Mouse (Mus musculus): Measurements from ENCODE around the gene Mertk. TPM values are rescaled to one million over a fixed set of nuclear protein-coding genes. Genes with fewer than 3 reads are reported as not detected.

The Mertk gene
- total and polyA plus RNA-seq, 3 experiments, result 0.05 TPM; not detected in 2

DNA sequence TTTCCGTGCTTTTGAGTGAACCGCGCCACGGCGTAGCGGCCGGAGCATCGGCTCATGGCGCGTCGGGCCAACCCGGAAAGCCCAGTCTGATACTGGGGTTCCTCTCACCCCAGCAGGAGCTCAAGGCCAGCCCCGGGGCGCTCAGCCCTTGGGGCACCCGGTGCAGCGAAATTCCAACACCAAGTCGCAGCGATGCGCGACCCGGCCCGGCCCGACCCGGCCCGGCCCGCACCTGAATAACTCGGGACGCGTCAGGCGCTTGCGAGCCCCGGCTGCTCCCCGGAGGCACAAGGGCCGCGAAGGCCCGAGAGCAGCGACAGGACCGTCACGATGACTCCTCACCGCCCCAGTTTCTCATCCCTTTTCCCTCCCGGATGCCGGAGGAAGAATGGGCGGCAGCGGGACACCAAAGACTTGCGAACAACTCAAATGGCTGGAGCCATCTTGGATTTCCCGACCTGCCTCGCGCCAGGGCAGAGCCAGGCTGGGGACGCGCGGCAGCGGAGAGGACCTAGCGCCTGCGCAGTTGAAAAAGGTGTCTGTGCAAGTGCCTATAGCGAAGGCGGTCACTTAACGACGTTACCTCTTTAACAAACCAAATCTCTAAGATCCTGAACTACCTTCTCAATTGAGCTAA lies 11.7 kb upstream of the Mertk start, which contains the start of gene Anapc1:
Gene Anapc1, minus strand, starts transcription at position 471 of the 637 bp plus-strand sequence.
- DNase-seq (ENCODE audit: extremely low read depth), result peak; percentile 92
- H3K9ac ChIP-seq (ENCODE audit: insufficient read depth, low read depth), result peak within 1 kb of the TSS; percentile 99
- in situ Hi-C loops (cut with MboI; ENCODE audit: low pct_ligation_motif_present, low pct_unique_long_range_greater_than_20kb, low sequenced_read_pairs) (loop anchor here (25.0 kb wide), 1 partner anchor 575 kb away; no protein-coding TSS in a partner anchor), dilution Hi-C loops (cut with MboI; ENCODE audit: extremely low pct_ligation_motif_present, extremely low pct_unique_long_range_greater_than_20kb, low sequenced_read_pairs) (no loop called here)
- peaks cover 10 to 31% of the 10 kb centered on the region in 2 experiments; a peak in 3 of 4 replicates for H3K4me1 ChIP-seq (ENCODE audit: control insufficient read depth in 1 of 2, insufficient read depth in 2 of 2)
- TF ChIP-seq KAT2A (IDR thresholded peaks at IDR 0.05; ENCODE audit: insufficient replicate concordance, low read length) (peak; percentile 65; the same call in 1 of the 2 replicates), ELF1 (IDR thresholded peaks at IDR 0.05; ENCODE audit: low read depth, low read length) (0 out of 2 replicates have a peak, but pooled peaks have one; percentile 18), ZC3H11A (IDR thresholded peaks at IDR 0.05; ENCODE audit: low read depth, low read length) (no peak), USF2 (conservative IDR thresholded peaks at IDR 0.05; ENCODE audit: low read depth, low read length) (no peak), USF1 (IDR thresholded peaks at IDR 0.05; ENCODE audit: low read depth, low read length) (no peak), POLR2AphosphoS2 (IDR thresholded peaks at IDR 0.05; ENCODE audit: low read depth, low read length) (peak; percentile 84), MAX (IDR thresholded peaks at IDR 0.05; ENCODE audit: low read length) (peak; percentile 90), ZKSCAN1 (IDR thresholded peaks at IDR 0.05; ENCODE audit: borderline replicate concordance, low read depth, low read length) (no peak), PAX5 (IDR thresholded peaks at IDR 0.05; ENCODE audit: low read length) (no peak), POLR2A (IDR thresholded peaks at IDR 0.05; ENCODE audit: low read depth, low read length) (peak; percentile 96), NELFE (IDR thresholded peaks at IDR 0.05; ENCODE audit: low read depth, low read length) (peak; percentile 94), ETS1 (conservative IDR thresholded peaks at IDR 0.05; ENCODE audit: low read depth, low read length) (no peak), CTCF (conservative IDR thresholded peaks at IDR 0.05 in 1 of 2, IDR thresholded peaks at IDR 0.05 in 1 of 2; ENCODE audit: low read depth in 2 of 2, low read length in 2 of 2) (no peak), TBP (conservative IDR thresholded peaks at IDR 0.05; ENCODE audit: low read depth, low read length) (peak; percentile 87), CHD1 (IDR thresholded peaks at IDR 0.05; ENCODE audit: low read depth, low read length) (no peak), SIN3A (IDR thresholded peaks at IDR 0.05; ENCODE audit: low read length) (peak; percentile 67; the same call in 1 of the 2 replicates), MAZ (IDR thresholded peaks at IDR 0.05; ENCODE audit: low read depth, low read length) (no peak), HCFC1 (IDR thresholded peaks at IDR 0.05; ENCODE audit: low read depth, low read length) (peak; percentile 82), TCF12 (IDR thresholded peaks at IDR 0.05; ENCODE audit: low read depth, low read length) (peak; percentile 96), RCOR1 (conservative IDR thresholded peaks at IDR 0.05; ENCODE audit: low read depth, low read length) (no peak), MYC (IDR thresholded peaks at IDR 0.05; ENCODE audit: low read depth, low read length) (no peak), NRF1 (IDR thresholded peaks at IDR 0.05; ENCODE audit: low read depth, low read length) (peak; percentile 92), E2F4 (IDR thresholded peaks at IDR 0.05; ENCODE audit: insufficient replicate concordance, low read depth, low read length) (no peak), MXI1 (IDR thresholded peaks at IDR 0.05; ENCODE audit: low read depth, low read length) (peak; percentile 44; the same call in 1 of the 2 replicates), JUN (IDR thresholded peaks at IDR 0.05; ENCODE audit: insufficient read depth, low read depth, low read length) (no peak), CHD2 (IDR thresholded peaks at IDR 0.05; ENCODE audit: low read length) (0 out of 2 replicates have a peak, but pooled peaks have one; percentile 9), MAFK (IDR thresholded peaks at IDR 0.05; ENCODE audit: insufficient replicate concordance, low read length) (no peak), IRF4 (IDR thresholded peaks at IDR 0.05; ENCODE audit: low read depth, low read length) (peak; percentile 52), ZNF384 (IDR thresholded peaks at IDR 0.05; ENCODE audit: low read depth, low read length) (no peak), EP300 (IDR thresholded peaks at IDR 0.05; ENCODE audit: low read length) (no peak), MEF2A (IDR thresholded peaks at IDR 0.05; ENCODE audit: borderline replicate concordance, low read depth, low read length) (no peak; the same call in 1 of the 2 replicates), UBTF (IDR thresholded peaks at IDR 0.05; ENCODE audit: low read depth, low read length) (no peak), SMC3 (IDR thresholded peaks at IDR 0.05; ENCODE audit: low read depth, low read length) (no peak), JUND (conservative IDR thresholded peaks at IDR 0.05; ENCODE audit: low read depth, low read length) (no peak), ZMIZ1 (IDR thresholded peaks at IDR 0.05; ENCODE audit: low read depth, low read length) (peak; percentile 89), GABPA (IDR thresholded peaks at IDR 0.05; ENCODE audit: insufficient replicate concordance, low read depth, low read length) (no peak), BHLHE40 (IDR thresholded peaks at IDR 0.05; ENCODE audit: low read depth, low read length) (no peak), RAD21 (IDR thresholded peaks at IDR 0.05; ENCODE audit: low read depth, low read length) (no peak)
- H3K4me3 ChIP-seq (replicated peaks in 1 of 3; ENCODE audit: low read depth in 2 of 3, low read length in 2 of 3, poor library complexity in 1 of 3), result peak within 1 kb of the TSS; percentile 83 to 99 (median 91)
- H3K4me2 ChIP-seq (ENCODE audit: insufficient read depth, low read depth, poor library complexity, severe bottlenecking), result peak within 1 kb of the TSS; percentile 84
- H3K36me3 ChIP-seq (replicated peaks in 1 of 2; ENCODE audit: control insufficient read depth in 1 of 2, insufficient read depth in 1 of 2, low read length in 1 of 2), result peaks cover 19 to 29% of the 10 kb centered on the region in 2 experiments
- no peaks in the 10 kb centered on the region for H3K27me3 ChIP-seq (replicated peaks)
- no peaks in the 10 kb centered on the region for H3K9me3 ChIP-seq (replicated peaks; ENCODE audit: low read length)
- H3K79me2 ChIP-seq (replicated peaks; ENCODE audit: control insufficient read depth, extremely low read depth, insufficient read depth, poor library complexity, severe bottlenecking), result peaks cover 29% of the 10 kb centered on the region
- peak within 1 kb of the TSS; percentile 38; the same call in 1 of the 2 replicates for H3K27ac ChIP-seq (ENCODE audit: insufficient read depth, low read depth)
